Mouse (Mus musculus) heart, postnatal 25 days (tissue): Measurements from ENCODE around the gene Bend5. TPM values are rescaled to one million over a fixed set of nuclear protein-coding genes. Genes with fewer than 3 reads are reported as not detected.

Experiments
- DNase-seq: peaks from one replicate; pipeline ENCODE4 v3.0.0; 2022; ENCODE audit warnings: low spot score
- intact Hi-C: fragments of 180-260 bp; cut with DNase I; formaldehyde crosslinking; loops from one replicate; pipeline ENCODE4 v1.15.1; 2025
- total RNA-seq, 2 experiments: library from RNA; stranded (reverse); gene quantifications; 2 replicates each; pipeline ENCODE4 v1.2.3; 2021

Gene Bend5
- total RNA-seq = 1 to 10 TPM; 5.1 to 6.3 TPM

- intact Hi-C loops = loop anchor here (5.0 kb wide), 1 partner anchor 77 kb away; no protein-coding TSS in a partner anchor
- DNase-seq = peak; percentile 34
These were observed at the start of gene Bend5 for GRCm38 (mm10) chr4:111414818-111415488. Gene Bend5, plus strand, starts transcription at chr4:111415006.

GRCm38 (mm10) chr4:111367771-111368170 lies 47.0 kb upstream of the Bend5 start:
- DNase-seq = no peak
- intact Hi-C loops = no loop called here

- no peak for DNase-seq
- intact Hi-C loops = no loop called here
These were observed 37.6 kb upstream of the Bend5 start for GRCm38 (mm10) chr4:111377159-111377558.

GRCm38 (mm10) chr4:111378071-111378470 lies 36.7 kb upstream of the Bend5 start:
- DNase-seq = no peak
- intact Hi-C loops = no loop called here

DNA sequence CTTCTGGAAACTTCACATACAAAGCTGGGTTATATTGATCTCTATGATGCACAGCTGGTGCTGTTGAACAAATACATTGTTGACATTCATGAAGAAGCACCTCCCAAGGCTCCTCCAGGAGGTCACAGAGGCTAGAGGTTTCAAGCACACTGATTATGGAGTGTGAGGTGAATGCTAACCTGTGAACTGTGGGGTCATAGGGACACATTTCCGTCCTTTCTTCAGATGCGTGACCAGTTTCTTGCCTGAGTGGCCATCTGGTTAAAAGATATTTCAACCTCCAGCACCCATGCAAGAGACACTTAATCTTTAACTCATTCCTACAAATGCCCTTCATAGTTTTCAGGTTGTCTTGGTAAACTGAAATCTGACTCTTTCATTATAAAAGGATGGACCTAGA lies 31.7 kb upstream of the Bend5 start:
- intact Hi-C loops = no loop called here

DNA sequence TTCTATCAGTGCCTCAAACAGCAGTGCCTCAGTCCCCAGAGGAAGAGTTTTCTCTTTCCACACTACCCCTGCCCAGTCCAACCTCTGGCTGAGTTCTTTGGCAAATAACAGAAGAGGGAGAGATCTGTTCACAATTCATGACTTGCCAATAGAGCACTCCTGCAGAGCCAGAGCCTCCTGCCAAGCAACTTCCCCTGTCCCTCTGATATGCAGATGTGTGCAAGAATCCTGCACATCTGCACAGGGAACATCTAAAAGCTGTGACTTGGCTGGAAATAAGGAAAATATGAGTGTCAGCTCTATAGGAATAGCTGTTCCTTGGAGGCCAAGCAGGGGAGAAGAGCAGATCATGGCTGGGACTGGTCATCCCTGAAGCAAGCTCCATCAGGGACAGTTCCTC lies 24.1 kb upstream of the Bend5 start:
- no peak for DNase-seq
- intact Hi-C loops = no loop called here

More for the DNA sequence above, 31.7 kb upstream of the Bend5 start:
- no peak for DNase-seq

GRCm38 (mm10) chr4:111399784-111400183 lies 15.0 kb upstream of the Bend5 start:
- DNase-seq = no peak
- intact Hi-C loops = no loop called here

GRCm38 (mm10) chr4:111400676-111401075 lies 14.1 kb upstream of the Bend5 start:
- intact Hi-C loops = no loop called here
- DNase-seq = no peak

DNA sequence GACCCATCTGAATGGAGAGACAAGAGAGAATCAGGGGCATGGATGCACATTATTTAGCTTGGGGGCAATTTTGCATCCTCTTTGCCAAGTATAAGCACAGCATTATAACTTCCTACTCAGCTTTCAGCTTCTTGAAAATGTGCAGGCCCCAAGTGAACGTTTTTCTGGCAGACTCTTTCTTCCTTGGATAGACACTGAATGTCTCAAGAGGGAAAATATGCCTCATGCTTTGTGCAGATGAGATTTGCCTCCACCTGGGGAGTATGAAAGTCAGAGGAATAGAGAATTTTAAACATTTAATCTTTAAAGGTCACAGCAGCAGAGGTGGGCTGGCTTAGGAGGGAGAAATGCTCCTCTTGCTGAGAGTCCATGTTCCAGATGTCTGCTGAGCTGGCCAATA lies 11.6 kb upstream of the Bend5 start:
- intact Hi-C loops = no loop called here
- no peak for DNase-seq

GRCm38 (mm10) chr4:111410731-111411130 lies 4.1 kb upstream of the Bend5 start:
- intact Hi-C loops = no loop called here
- DNase-seq = no peak

GRCm38 (mm10) chr4:111414399-111414798 lies 407 bp upstream of the Bend5 start:
- intact Hi-C loops = no loop called here
- no peak for DNase-seq

DNA sequence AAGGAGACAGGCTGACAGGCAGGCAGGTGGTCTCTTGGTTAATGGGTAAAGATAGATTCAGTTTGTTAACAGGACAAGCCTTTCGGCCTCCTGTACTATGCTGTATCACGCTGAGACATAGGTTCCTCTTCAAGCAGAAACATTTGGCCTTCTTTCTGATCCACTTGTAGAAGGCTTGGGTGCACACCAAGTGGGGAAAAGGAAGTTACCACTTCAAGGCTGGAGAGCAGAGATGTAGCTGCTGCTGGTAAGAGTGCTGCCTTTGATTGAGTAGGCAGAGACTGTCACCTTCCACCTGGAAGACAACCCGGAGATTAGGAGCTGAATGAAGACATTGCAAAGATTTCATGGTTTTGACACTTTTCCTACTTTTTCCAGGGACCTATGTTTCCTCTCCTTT lies 1.3 kb downstream of the Bend5 start:
- DNase-seq = no peak
- intact Hi-C loops = loop anchor here (5.0 kb wide), 1 partner anchor 76 kb away; no protein-coding TSS in a partner anchor

DNA sequence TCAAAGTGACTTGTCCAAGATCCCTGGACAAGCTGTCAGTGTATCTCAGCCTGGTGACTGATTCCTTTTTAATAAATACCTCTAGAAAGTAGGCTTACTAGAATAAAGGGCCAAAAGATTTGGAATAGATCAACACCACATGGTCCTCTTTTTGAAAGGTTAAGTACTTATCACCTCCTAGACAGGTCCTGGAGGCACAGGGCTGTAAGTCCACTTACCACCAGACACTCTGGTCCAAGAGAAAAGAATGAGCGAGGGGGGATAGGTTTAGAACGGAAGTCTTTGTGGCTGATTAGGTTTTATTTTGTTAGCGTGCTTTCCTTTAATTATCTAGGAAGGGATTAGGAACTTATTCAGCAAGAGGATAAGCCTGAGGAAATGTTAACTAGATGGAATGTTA lies 1.7 kb downstream of the Bend5 start:
- intact Hi-C loops = loop anchor here (5.0 kb wide), 1 partner anchor 76 kb away; no protein-coding TSS in a partner anchor
- no peak for DNase-seq

DNA sequence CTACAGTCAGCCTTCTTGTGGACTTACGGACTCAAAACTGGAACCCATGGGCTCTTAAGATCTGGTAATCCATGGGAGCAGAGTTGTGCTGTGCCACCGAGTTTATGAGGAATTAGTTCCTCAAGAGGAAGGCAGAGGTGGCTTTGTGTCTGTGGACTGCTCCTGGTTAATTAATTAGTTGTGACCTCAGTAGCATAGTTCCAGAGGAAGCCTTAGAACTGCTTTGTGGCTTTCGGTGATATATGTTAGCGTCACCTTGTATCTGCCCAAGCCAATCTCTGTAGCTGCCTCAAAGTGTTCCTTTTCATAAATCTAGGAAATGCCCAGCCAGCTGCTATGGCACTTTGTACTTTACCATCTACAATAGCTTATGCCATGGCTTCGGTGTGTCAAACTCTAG lies 2.9 kb downstream of the Bend5 start:
- intact Hi-C loops = loop anchor here (5.0 kb wide), 1 partner anchor 75 kb away; no protein-coding TSS in a partner anchor
- no peak for DNase-seq

DNA sequence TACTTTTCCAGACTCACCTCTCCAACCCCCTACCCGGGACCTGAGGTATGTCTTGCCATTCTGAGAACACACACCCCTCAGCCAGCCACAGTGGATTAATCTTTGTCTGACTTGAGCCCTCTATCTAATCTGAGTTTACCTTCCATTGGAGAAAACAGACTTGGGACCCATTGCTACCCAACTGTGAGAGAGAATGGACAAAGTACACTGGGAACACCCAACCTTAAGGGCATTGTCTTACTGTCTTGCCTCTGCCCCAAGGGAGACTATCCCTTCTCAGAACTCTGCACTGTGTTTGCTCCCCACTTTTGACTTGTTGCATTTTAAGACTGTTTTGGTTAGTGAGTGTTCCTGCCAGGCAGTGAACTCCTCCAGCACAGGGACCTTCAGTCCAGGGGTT lies 4.7 kb downstream of the Bend5 start:
- intact Hi-C loops = loop anchor here (5.0 kb wide), 1 partner anchor 73 kb away; no protein-coding TSS in a partner anchor
- no peak for DNase-seq

- DNase-seq = peak; percentile 25
- intact Hi-C loops = no loop called here
These were observed 5.2 kb downstream of the Bend5 start for GRCm38 (mm10) chr4:111420031-111420430.

DNA sequence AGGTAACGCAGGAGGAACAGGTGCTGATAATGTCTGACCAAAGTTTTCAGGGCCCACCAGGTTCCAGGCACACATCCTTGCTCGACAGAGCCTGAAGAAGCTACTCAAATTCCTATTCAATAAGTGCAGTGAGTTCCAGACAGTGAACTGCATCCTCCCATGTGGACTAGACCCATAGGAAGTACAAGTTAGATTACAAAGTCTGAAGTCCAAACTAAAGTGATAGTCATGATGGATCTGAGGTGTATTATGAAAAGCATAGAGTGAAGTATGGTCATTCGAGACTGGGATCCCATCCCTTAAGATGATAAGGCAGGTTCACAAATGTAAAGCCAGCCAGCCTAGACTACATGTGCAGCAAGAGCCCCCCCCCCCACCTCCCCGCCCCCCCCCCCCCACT lies 6.1 kb downstream of the Bend5 start:
- no peak for DNase-seq

DNA sequence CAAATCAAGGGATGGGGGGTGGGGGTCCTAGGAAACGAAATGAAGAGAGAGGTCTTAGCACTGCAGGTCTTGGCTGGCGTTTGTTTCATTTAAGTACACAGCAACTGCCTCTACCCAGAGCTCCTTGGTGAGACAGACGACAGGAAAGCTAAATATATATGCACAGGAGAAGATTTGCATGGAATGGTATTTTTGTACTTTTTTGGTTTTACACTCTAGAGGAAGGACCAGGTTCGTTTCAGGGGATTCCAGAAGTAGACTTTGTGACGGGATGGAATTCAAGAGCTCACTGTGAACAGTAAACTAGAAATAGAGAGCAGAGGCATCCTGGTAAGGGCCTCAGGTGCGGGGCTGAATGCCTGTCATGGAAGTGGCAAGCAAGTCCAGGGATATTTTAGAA lies 7.0 kb downstream of the Bend5 start:
- no peak for DNase-seq
- intact Hi-C loops = no loop called here

More for the DNA sequence above, 6.1 kb downstream of the Bend5 start:
- intact Hi-C loops = no loop called here

DNA sequence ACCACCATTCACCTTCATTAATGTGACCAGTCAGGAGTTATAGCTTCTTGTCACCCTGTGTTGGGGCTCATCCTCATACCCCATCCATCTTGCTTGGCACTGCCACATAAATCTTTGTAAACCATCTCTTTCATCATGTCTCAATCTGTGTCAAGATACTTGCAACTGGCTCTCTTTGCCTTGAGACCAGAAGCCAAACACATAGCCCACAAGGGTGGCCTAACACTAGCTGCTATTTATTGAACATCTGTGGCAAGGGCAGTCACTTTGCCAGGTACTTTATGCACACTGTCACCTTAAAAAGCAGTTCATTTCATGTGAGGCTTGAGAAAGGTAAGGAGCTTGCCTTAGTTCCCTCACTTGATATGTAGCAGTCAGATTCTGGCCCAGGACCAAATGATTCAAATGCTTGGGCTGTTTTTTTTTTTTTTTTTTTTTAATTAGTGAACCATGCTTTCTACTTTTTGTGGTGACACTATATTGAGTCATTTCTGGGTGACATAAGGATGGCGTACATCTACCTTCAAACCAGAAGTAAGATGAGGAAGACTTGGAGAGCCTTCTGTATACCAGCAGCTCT lies 9.7 kb downstream of the Bend5 start:
- intact Hi-C loops = no loop called here
- no peak for DNase-seq

- DNase-seq = no peak
- intact Hi-C loops = no loop called here
These were observed 10.4 kb downstream of the Bend5 start for GRCm38 (mm10) chr4:111425170-111425569.

- intact Hi-C loops = no loop called here
- DNase-seq = peak; percentile 51
These were observed 16.4 kb downstream of the Bend5 start for GRCm38 (mm10) chr4:111431186-111431585.

DNA sequence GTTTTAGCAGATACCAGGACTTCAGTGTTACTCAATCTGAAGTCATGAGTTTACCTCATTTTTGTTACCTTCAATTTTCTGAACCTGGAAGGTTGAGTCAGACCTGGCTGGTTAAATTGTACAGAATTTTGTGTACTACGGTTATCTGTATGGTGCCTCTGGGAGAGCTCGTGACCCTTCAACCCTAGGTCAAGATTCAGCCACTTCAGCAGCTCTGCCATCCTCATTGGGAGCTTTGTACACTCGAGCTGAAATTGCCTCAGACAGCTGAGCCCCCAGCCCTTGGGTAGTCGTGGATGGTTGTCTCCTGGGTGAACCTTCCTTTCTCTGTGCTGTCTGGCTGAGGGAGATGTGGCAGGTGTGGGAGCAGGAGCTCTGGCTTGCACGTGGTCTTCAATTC lies 17.2 kb downstream of the Bend5 start:
- intact Hi-C loops = no loop called here
- DNase-seq = no peak
